Mouse (Mus musculus) small intestine, adult 2 months (tissue): ENCODE results near the gene Armc2.

Source experiments
- CTCF ChIP-seq: fragments of 200-500 bp; IDR thresholded peaks from 2 replicates; pipeline ENCODE4 v1.5.1; 2012; ENCODE audit warnings: low read depth, mild to moderate bottlenecking, control low read depth, inconsistent platforms, low read length, moderate library complexity, mixed read lengths; ENCODE audit not compliant: insufficient replicate concordance, insufficient read length; ENCODE audit errors: extremely low read depth
- POLR2A ChIP-seq: fragments of 200-500 bp; IDR thresholded peaks from 2 replicates; pipeline ENCODE4 v1.6.1; 2012; ENCODE audit warnings: low read depth, mild to moderate bottlenecking, control low read depth, inconsistent platforms, low read length, moderate library complexity

DNA sequence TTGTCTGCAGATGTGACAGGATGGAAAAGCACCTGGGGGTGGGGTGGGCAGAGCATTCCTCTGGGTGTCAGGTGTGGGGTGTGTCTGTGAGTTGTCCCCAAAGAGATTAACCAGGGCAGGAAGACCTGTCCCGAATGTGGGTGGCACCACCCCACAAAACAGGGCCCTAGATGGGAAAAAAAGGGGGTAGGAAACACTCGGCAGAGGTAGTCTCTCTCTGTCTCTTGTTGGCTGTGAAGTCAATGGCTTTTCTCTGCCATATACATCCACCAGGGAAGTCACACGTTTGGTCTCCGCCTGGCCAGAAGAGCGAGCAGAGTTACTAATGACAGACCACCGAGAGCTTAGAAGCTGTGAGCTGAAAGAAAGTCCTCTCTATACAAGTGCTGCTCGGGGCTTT lies 15.8 kb downstream of the Armc2 start:
- TF ChIP-seq CTCF (no peak), POLR2A (no peak)
